Mouse (Mus musculus): Measurements from ENCODE around the gene Disp2.

- TF ChIP-seq CTCF (IDR thresholded peaks at IDR 0.05; ENCODE audit: insufficient read depth, low read depth, low read length), result no peak
- TF ChIP-seq POLR2A (IDR thresholded peaks at IDR 0.05; ENCODE audit: insufficient read depth, low read depth, low read length), result no peak
These were observed 1.6 kb downstream of the Disp2 start for GRCm38 (mm10) chr2:118781115-118781514.
